Mouse (Mus musculus) adrenal gland, adult 10 weeks (tissue): Measurements from ENCODE around the gene Idua. TPM values are rescaled to one million over a fixed set of nuclear protein-coding genes. Genes with fewer than 3 reads are reported as not detected.

Experiments
- polyA plus RNA-seq: library from polyadenylated mRNA; stranded (reverse); fragments of 350-450 nt; fragmentation: Illumina TruSeq; extraction: RNeasy Lipid Tissue Mini Kit (QIAGEN cat#74804); gene quantifications from one replicate; pipeline ENCODE4 v1.2.3, GENCODE M21; 2014; ENCODE audit warnings: low read depth, low replicate concordance

The Idua gene
- 8.7 TPM for polyA plus RNA-seq

GRCm38 (mm10) chr5:108659698-108660631, at the start of gene Idua:
Gene Idua (plus strand): TSS chr5:108660331.

GRCm38 (mm10) chr5:108629634-108630483, 30.3 kb upstream of the Idua start, which contains the start of the genes Gak and Tmem175:
Gene Gak (minus strand): TSS chr5:108629755.
Gene Tmem175 (plus strand): TSS chr5:108629770.

GRCm38 (mm10) chr5:108668977-108669936, 9.1 kb downstream of the Idua start, which contains the start of gene Dgkq:
Gene Dgkq (minus strand): TSS chr5:108669672.

GRCm38 (mm10) chr5:108675251-108675816, 15.2 kb downstream of the Idua start, which contains the start of gene Slc26a1:
Gene Slc26a1 (minus strand): TSS chr5:108675569.

GRCm38 (mm10) chr5:108692271-108692670, 32.1 kb downstream of the Idua start, which contains the start of gene Fgfrl1:
Gene Fgfrl1 (plus strand): TSS chr5:108692382.

Other genes with a start within 250 kb of the Idua start
- 50.9 TPM for gene Atp5k, start 225.9 kb upstream of the Idua start, polyA plus RNA-seq
- 0.23 TPM for gene Mfsd7a, start 211.4 kb upstream of the Idua start, polyA plus RNA-seq
- 33.5 TPM for gene Pcgf3, start 199.1 kb upstream of the Idua start, polyA plus RNA-seq
- 0.87 TPM for gene Cplx1, start 110.3 kb upstream of the Idua start, polyA plus RNA-seq
- 47.3 TPM for gene Gak, start 30.6 kb upstream of the Idua start, polyA plus RNA-seq
- gene Tmem175, start 30.6 kb upstream of the Idua start, polyA plus RNA-seq, result 21.5 TPM
- 6.5 TPM for gene Dgkq, start 9.3 kb downstream of the Idua start, polyA plus RNA-seq
- gene Slc26a1, start 15.2 kb downstream of the Idua start, polyA plus RNA-seq, result not detected
- gene Fgfrl1, start 32.1 kb downstream of the Idua start, polyA plus RNA-seq, result 3.1 TPM
- gene Rnf212, start 114.7 kb downstream of the Idua start, polyA plus RNA-seq, result not detected
- not detected for gene Tmed11, start 135.0 kb downstream of the Idua start, polyA plus RNA-seq
- gene Vmn2r8, start 148.5 kb downstream of the Idua start, polyA plus RNA-seq, result not detected
- not detected for gene Vmn2r9, start 192.3 kb downstream of the Idua start, polyA plus RNA-seq